Mouse (Mus musculus): ENCODE measurements around the gene Hoxb9. TPM values are rescaled to one million over a fixed set of nuclear protein-coding genes. Genes with fewer than 3 reads are reported as not detected.
A peak's percentile ranks its signal among the peaks of the same experiment; 100 is the strongest.

The Hoxb9 gene
- polyA plus RNA-seq, 1 experiment from 2014 or later: 1.5 TPM

DNA sequence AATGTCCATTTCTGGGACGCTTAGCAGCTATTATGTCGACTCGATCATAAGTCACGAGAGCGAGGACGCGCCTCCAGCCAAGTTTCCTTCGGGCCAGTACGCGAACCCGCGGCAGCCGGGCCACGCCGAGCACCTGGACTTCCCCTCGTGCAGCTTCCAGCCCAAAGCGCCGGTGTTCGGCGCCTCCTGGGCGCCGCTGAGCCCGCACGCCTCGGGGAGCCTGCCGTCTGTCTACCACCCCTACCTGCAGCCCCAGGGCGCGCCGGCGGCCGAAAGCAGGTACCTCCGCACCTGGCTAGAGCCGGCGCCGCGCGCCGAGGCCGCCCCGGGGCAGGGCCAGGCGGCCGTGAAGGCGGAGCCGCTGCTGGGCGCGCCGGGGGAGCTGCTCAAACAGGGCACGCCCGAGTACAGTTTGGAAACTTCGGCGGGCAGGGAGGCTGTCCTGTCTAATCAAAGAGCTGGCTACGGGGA lies 319 bp downstream of the Hoxb9 start:
- TF ChIP-seq CTCF (IDR thresholded peaks at IDR 0.05; ENCODE audit: low read depth): no peak
- no peaks in the 10 kb centered on the region for H3K9me3 ChIP-seq (ENCODE audit: control insufficient read depth)
- WGBS: under 1% methylated on average over 52 of the region's 52 CpGs
- H3K4me3 ChIP-seq (ENCODE audit: low read depth, low read length): peak overlapping the region; percentile 41
- H3K36me3 ChIP-seq (ENCODE audit: control insufficient read depth, insufficient read depth): no peaks in the 10 kb centered on the region
- no peaks in the 10 kb centered on the region; the same call in 1 of the 2 replicates for H3K4me1 ChIP-seq (replicated peaks; ENCODE audit: control insufficient read depth, insufficient read depth, low read length)
- peaks cover 100% of the 10 kb centered on the region for H3K27me3 ChIP-seq (replicated peaks; ENCODE audit: control insufficient read depth, insufficient read depth, low read length)
- H3K27ac ChIP-seq (ENCODE audit: low read depth, low read length): peak overlapping the region; percentile 62
- H3K4me2 ChIP-seq (replicated peaks; ENCODE audit: low read depth): peak overlapping the region; percentile 56
- H3K9ac ChIP-seq (ENCODE audit: low read depth, low read length): 0 out of 2 replicates have a peak overlapping the region, but pooled peaks have one; percentile 17
- ATAC-seq: peak; percentile 66

DNA sequence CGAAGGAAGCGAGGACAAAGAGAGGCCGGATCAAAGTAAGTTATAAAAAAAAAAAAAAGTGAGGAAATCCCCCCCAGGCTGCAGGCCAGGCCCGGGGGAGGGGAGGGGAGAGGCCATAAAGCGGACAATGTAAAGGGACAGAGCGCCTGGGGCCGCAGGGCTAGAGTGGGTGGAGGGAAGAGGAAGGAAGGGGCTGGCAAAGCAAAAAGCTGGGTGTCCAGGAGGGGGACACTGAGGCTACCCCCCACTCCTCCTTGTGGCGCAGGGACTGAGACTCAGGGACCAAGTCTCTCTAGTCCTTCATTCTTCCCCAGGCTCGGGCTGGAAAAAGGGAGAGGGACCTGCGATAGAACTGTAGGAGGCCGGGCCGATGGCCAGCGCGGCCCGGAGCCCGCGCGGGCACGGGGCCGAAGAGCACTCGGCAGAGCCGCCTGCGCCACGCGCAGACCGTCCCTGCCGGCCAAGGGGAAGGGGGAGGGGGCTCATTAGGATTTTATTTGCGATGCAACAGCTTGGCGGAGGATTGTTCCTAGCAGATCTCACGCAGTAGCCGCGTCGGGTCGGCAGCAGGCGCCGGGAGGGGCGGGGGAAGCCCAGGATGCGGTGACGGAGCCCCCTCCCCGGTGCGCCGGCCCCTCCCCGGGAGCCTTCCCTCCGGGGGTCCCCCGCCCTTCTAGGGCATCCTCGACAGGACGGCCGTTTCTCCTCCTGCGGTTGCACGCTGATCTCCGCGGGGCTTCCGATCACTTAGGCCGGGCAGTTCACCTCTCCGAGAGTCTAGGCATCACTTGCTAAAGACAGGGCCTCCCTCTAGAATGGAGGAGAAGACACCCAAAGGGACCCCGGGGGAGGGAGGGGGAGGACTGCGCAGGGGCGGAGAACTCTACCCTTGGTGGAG lies 1.0 kb downstream of the Hoxb9 start:
- H3K9ac ChIP-seq (ENCODE audit: low read depth, low read length): 0 out of 2 replicates have a peak overlapping the region, but pooled peaks have one; percentile 22
- no peaks in the 10 kb centered on the region; the same call in 1 of the 2 replicates for H3K4me1 ChIP-seq (replicated peaks; ENCODE audit: control insufficient read depth, insufficient read depth, low read length)
- H3K4me2 ChIP-seq (replicated peaks; ENCODE audit: low read depth): peak overlapping the region; percentile 56
- no peak overlapping the region for H3K27ac ChIP-seq (ENCODE audit: low read depth, low read length)
- no peaks in the 10 kb centered on the region for H3K36me3 ChIP-seq (ENCODE audit: control insufficient read depth, insufficient read depth)
- TF ChIP-seq CTCF (IDR thresholded peaks at IDR 0.05; ENCODE audit: low read depth): no peak
- under 1% methylated on average over 56 of the region's 58 CpGs for WGBS
- H3K27me3 ChIP-seq (replicated peaks; ENCODE audit: control insufficient read depth, insufficient read depth, low read length): peaks cover 100% of the 10 kb centered on the region
- ATAC-seq: no peak
- no peaks in the 10 kb centered on the region for H3K9me3 ChIP-seq (ENCODE audit: control insufficient read depth)
- peak overlapping the region; percentile 41 for H3K4me3 ChIP-seq (ENCODE audit: low read depth, low read length)

DNA sequence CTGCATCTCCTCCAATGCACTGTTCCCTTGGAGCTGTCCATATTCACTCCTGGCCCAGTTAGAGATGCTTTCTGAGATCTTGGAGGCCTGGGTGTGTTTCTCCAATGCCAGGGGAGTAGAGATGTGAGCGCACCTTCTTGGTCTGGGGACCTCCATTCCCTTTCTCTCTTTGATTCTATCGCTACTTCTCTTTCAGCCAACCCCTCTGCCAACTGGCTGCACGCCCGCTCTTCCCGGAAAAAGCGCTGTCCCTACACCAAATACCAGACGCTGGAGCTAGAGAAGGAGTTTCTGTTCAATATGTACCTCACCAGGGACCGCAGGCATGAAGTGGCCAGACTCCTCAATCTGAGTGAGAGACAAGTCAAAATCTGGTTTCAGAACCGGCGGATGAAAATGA lies 3.2 kb downstream of the Hoxb9 start:
- Histone ChIP-seq H3K4me3 (ENCODE audit: low read depth, low read length) (no peak overlapping the region), H3K27me3 (replicated peaks; ENCODE audit: control insufficient read depth, insufficient read depth, low read length) (peaks cover 99% of the 10 kb centered on the region), H3K9me3 (ENCODE audit: control insufficient read depth) (no peaks in the 10 kb centered on the region), H3K27ac (ENCODE audit: low read depth, low read length) (no peak overlapping the region), H3K4me1 (replicated peaks; ENCODE audit: control insufficient read depth, insufficient read depth, low read length) (no peaks in the 10 kb centered on the region; the same call in 1 of the 2 replicates), H3K9ac (ENCODE audit: low read depth, low read length) (no peak overlapping the region), H3K36me3 (ENCODE audit: control insufficient read depth, insufficient read depth) (no peaks in the 10 kb centered on the region), H3K4me2 (replicated peaks; ENCODE audit: low read depth) (no peak overlapping the region)
- 15% methylated on average over 10 of the region's 10 CpGs for WGBS
- no peak for TF ChIP-seq CTCF (IDR thresholded peaks at IDR 0.05; ENCODE audit: low read depth)
- no peak for ATAC-seq

DNA sequence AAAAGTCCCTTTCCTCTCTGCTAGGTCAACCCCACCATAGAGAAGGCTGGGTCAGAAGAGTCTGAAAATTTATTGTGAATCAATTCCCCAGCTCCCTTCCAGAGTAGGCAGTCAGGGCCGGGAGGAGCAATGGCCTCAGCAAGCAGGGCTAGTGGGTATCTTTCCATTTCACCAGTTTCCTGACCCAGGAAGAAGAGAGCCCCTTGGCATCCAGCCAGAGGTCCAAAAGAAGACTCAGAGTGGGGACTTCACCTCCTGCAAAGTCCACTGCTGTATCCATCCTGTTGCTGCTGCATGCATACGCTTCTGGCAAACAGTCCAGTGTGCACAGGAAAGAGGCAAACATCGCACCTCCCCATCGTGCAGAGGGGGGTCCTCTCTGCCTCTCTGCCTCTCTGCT lies 4.6 kb downstream of the Hoxb9 start:
- Histone ChIP-seq H3K4me2 (replicated peaks; ENCODE audit: low read depth) (no peak overlapping the region), H3K4me3 (ENCODE audit: low read depth, low read length) (no peak overlapping the region), H3K27ac (ENCODE audit: low read depth, low read length) (no peak overlapping the region), H3K36me3 (ENCODE audit: control insufficient read depth, insufficient read depth) (no peaks in the 10 kb centered on the region), H3K9ac (ENCODE audit: low read depth, low read length) (no peak overlapping the region), H3K27me3 (replicated peaks; ENCODE audit: control insufficient read depth, insufficient read depth, low read length) (peaks cover 98% of the 10 kb centered on the region), H3K4me1 (replicated peaks; ENCODE audit: control insufficient read depth, insufficient read depth, low read length) (no peaks in the 10 kb centered on the region; the same call in 1 of the 2 replicates), H3K9me3 (ENCODE audit: control insufficient read depth) (no peaks in the 10 kb centered on the region)
- 28% methylated on average over 4 of the region's 4 CpGs for WGBS
- no peak for TF ChIP-seq CTCF (IDR thresholded peaks at IDR 0.05; ENCODE audit: low read depth)
- no peak for ATAC-seq

DNA sequence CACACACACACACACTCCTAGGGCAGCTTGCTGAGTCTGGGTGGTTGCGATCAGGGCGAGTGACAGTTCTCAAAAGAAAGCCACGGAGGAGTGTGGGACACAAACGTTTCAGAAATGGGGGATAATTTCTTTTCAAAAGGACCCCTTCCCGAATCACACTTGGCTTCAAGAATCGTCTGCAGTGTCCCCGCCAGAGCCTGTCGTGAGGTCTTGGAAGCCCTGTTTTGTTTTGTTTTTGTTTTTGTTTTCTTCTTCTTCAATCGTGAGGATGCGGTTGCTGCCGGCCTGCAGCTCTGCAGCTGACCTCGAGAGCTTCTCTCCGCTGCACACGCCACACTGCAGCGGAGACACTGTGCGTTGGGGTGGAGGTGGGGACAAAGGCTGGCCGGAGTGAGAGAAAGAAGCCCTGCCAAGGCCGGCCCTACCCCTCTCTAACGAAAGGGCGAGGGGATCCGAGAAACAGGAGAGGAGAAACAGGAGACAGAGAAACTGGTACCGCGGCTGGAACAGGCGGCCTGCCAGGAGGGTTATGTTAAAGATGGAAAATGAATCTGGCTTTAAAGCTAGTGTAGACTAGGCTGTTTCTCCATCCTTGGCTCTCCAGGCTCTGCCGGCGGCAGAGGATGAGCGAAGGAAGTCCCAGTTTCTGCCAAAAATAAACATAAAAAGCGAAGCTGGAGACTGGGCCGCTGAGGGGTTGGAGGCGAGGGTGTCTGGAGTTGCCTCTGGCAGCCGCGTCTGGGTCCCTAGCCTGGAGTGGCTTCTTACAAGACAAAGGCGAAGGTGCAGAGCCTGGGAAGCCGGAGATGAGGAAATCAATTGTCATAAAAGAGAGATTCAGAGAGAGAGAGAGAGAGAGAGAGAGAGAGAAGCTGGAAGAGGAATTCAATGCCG lies 6.1 kb downstream of the Hoxb9 start:
- 0 out of 2 replicates have a peak, but pooled peaks have one; percentile 6 for ATAC-seq
- no peak for TF ChIP-seq CTCF (IDR thresholded peaks at IDR 0.05; ENCODE audit: low read depth)
- H3K27ac ChIP-seq (ENCODE audit: low read depth, low read length): no peak overlapping the region
- no peaks in the 10 kb centered on the region for H3K4me1 ChIP-seq (replicated peaks; ENCODE audit: control insufficient read depth, insufficient read depth, low read length)
- H3K4me3 ChIP-seq (ENCODE audit: low read depth, low read length): no peak overlapping the region; the same call in none of the 2 replicates
- H3K9ac ChIP-seq (ENCODE audit: low read depth, low read length): no peak overlapping the region
- WGBS: 5% methylated on average over 35 of the region's 35 CpGs
- H3K27me3 ChIP-seq (replicated peaks; ENCODE audit: control insufficient read depth, insufficient read depth, low read length): peaks cover 91% of the 10 kb centered on the region
- no peaks in the 10 kb centered on the region for H3K36me3 ChIP-seq (ENCODE audit: control insufficient read depth, insufficient read depth)
- peak overlapping the region; percentile 44 for H3K4me2 ChIP-seq (replicated peaks; ENCODE audit: low read depth)
- no peaks in the 10 kb centered on the region for H3K9me3 ChIP-seq (ENCODE audit: control insufficient read depth)

DNA sequence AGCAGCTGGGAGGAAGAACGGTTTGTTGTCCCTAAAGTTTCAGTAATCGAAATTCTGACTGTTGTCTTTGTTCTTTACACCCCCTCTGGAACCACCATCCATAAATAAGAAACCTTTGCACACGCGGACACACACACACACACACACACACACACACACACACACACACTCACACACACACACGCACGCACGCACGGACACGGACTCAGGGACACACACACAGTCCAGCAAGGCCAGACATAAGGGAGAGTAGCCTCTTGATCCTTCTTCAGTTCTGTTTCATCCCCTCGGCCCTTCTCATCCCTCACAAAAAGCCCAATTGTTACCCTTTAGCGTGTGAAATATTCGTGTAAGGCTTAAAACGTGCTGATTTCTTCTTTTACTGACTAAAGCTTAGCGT lies 7.1 kb downstream of the Hoxb9 start:
- TF ChIP-seq CTCF (IDR thresholded peaks at IDR 0.05; ENCODE audit: low read depth): no peak
- peak overlapping the region; percentile 45 for H3K4me2 ChIP-seq (replicated peaks; ENCODE audit: low read depth)
- no peak overlapping the region for H3K27ac ChIP-seq (ENCODE audit: low read depth, low read length)
- no peaks in the 10 kb centered on the region for H3K9me3 ChIP-seq (ENCODE audit: control insufficient read depth)
- no peak overlapping the region for H3K9ac ChIP-seq (ENCODE audit: low read depth, low read length)
- peaks cover 82% of the 10 kb centered on the region for H3K27me3 ChIP-seq (replicated peaks; ENCODE audit: control insufficient read depth, insufficient read depth, low read length)
- H3K4me3 ChIP-seq (ENCODE audit: low read depth, low read length): peak overlapping the region; percentile 9; the same call in 1 of the 2 replicates
- 19% methylated on average over 14 of the region's 14 CpGs for WGBS
- ATAC-seq: no peak
- H3K4me1 ChIP-seq (replicated peaks; ENCODE audit: control insufficient read depth, insufficient read depth, low read length): no peaks in the 10 kb centered on the region
- H3K36me3 ChIP-seq (ENCODE audit: control insufficient read depth, insufficient read depth): no peaks in the 10 kb centered on the region
